Mouse (Mus musculus): Measurements from ENCODE around the gene Nagk. TPM values are rescaled to one million over a fixed set of nuclear protein-coding genes. Genes with fewer than 3 reads are reported as not detected.
A peak's percentile ranks its signal among the peaks of the same experiment; 100 is the strongest.
"Not testable (repeated sequence)": the region's sequence is repeated elsewhere in the genome, so short reads cannot be mapped to it uniquely, and the experiment has no call there.

Nagk gene
- total RNA-seq, 2 experiments from 2014 or later = 41.0 to 51.8 TPM

GRCm38 (mm10) chr6:83802033-83802432, 7.3 kb downstream of the Nagk start:
- DNase-seq (ENCODE audit: low spot score in 2 of 2) = no peak

- no peak for DNase-seq (ENCODE audit: low spot score in 2 of 2)
Measured at GRCm38 (mm10) chr6:83802846-83803245, 8.1 kb downstream of the Nagk start.

GRCm38 (mm10) chr6:83815801-83816200, 21.0 kb downstream of the Nagk start:
- no peak for DNase-seq (ENCODE audit: low spot score in 2 of 2)

- no peak for DNase-seq (ENCODE audit: low spot score in 2 of 2)
Measured at GRCm38 (mm10) chr6:83818996-83819395, 24.2 kb downstream of the Nagk start.

GRCm38 (mm10) chr6:83820727-83821515, 26.1 kb downstream of the Nagk start:
- DNase-seq (ENCODE audit: low spot score in 2 of 2) = no peak

GRCm38 (mm10) chr6:83821856-83822255, 27.1 kb downstream of the Nagk start:
- no peak for DNase-seq (ENCODE audit: low spot score in 2 of 2)

GRCm38 (mm10) chr6:83830941-83831605, 36.3 kb downstream of the Nagk start:
- peak in 1 of 2 experiments; percentile 22 for DNase-seq (ENCODE audit: low spot score in 2 of 2)

GRCm38 (mm10) chr6:83831606-83832123, 36.9 kb downstream of the Nagk start, which contains the start of gene Paip2b:
Gene Paip2b, minus strand, starts transcription at chr6:83831741.
- DNase-seq (ENCODE audit: low spot score in 2 of 2) = peak; percentile 96 to 97

- not testable (repeated sequence) for DNase-seq (ENCODE audit: low spot score in 2 of 2)
Measured at GRCm38 (mm10) chr6:83832393-83832792, 37.6 kb downstream of the Nagk start.

GRCm38 (mm10) chr6:83836826-83837225, 42.0 kb downstream of the Nagk start:
- DNase-seq (ENCODE audit: low spot score in 2 of 2) = no peak

- no peak for DNase-seq (ENCODE audit: low spot score in 2 of 2)
Measured at GRCm38 (mm10) chr6:83838046-83838445, 43.3 kb downstream of the Nagk start.

- DNase-seq (ENCODE audit: low spot score in 2 of 2) = no peak
Measured at GRCm38 (mm10) chr6:83840086-83840485, 45.3 kb downstream of the Nagk start.

GRCm38 (mm10) chr6:83844913-83845312, 50.1 kb downstream of the Nagk start:
- DNase-seq (ENCODE audit: low spot score in 2 of 2) = no peak

GRCm38 (mm10) chr6:83846141-83846540, 51.4 kb downstream of the Nagk start:
- no peak for DNase-seq (ENCODE audit: low spot score in 2 of 2)

- DNase-seq (ENCODE audit: low spot score in 2 of 2) = no peak
Measured at GRCm38 (mm10) chr6:83849446-83849845, 54.7 kb downstream of the Nagk start.

Other genes with a start within 250 kb of the Nagk start
- gene Stambp, start 222.3 kb upstream of the Nagk start, total RNA-seq (2021) = 10 to 100 TPM; 20.6 to 21.8 TPM
- gene Clec4f, start 138.8 kb upstream of the Nagk start, total RNA-seq (2021) = not detected
- under 1 TPM; 0.27 to 0.32 TPM for gene Cd207, start 117.1 kb upstream of the Nagk start, total RNA-seq (2021)
- not detected for gene Vax2, start 83.7 kb upstream of the Nagk start, total RNA-seq (2021)
- gene Atp6v1b1, start 52.0 kb upstream of the Nagk start, total RNA-seq (2021) = not detected
- gene Ankrd53, start 32.3 kb upstream of the Nagk start, total RNA-seq (2021) = under 1 TPM in 1 of 2 experiments, not detected in 1; 0.16 TPM
- gene Tex261, start 19.2 kb upstream of the Nagk start, total RNA-seq (2021) = 100 to 1,000 TPM; 171 to 183 TPM
- 10 to 100 TPM; 33.8 to 38.2 TPM for gene Paip2b, start 36.8 kb downstream of the Nagk start, total RNA-seq (2021)
- gene Zfp638, start 72.1 kb downstream of the Nagk start, total RNA-seq (2021) = 10 to 100 TPM; 91.0 to 95.9 TPM
- 10 to 100 TPM; 42.0 to 53.0 TPM for gene Dysf, start 213.6 kb downstream of the Nagk start, total RNA-seq (2021)